Mouse (Mus musculus) lung, adult 2 months (tissue): ENCODE measurements around the gene Dvl2. TPM values are rescaled to one million over a fixed set of nuclear protein-coding genes. Genes with fewer than 3 reads are reported as not detected.

Source experiments
- DNase-seq: peaks from one replicate; pipeline ENCODE4 v3.0.0; 2022
- H3K4me1 ChIP-seq: fragments of 200-500 bp; 2 replicates; pipeline ENCODE4 v1.6.1; 2011; ENCODE audit warnings: low read length; ENCODE audit not compliant: control insufficient read depth, insufficient read depth
- H3K4me3 ChIP-seq: fragments of 200-500 bp; replicated peaks from 2 replicates; pipeline ENCODE3; 2011; ENCODE audit warnings: low read depth, mild to moderate bottlenecking, control low read depth, low read length; ENCODE audit errors: extremely low read depth
- CTCF ChIP-seq: fragments of 200-500 bp; IDR thresholded peaks from 2 replicates; pipeline ENCODE4 v1.5.1; 2011; ENCODE audit warnings: mild to moderate bottlenecking, low read length, control low read depth; ENCODE audit not compliant: insufficient read depth
- POLR2A ChIP-seq: fragments of 200-500 bp; IDR thresholded peaks from 2 replicates; pipeline ENCODE4 v1.6.1; 2011; ENCODE audit warnings: low read depth, mild to moderate bottlenecking, control low read depth, low read length, borderline replicate concordance; ENCODE audit errors: extremely low read depth
- WGBS: fragments of 180-500 bp; shearing (Covaris S2); methylation state at CpG from one replicate; pipeline ENCODE4 v1.1.7; 2018; 5-methylcytosine and 5-hydroxymethylcytosine counted together
- polyA plus RNA-seq: library from polyadenylated mRNA; depleted of rRNA; stranded (reverse); fragments of >200 nt; gene quantifications from 2 replicates; pipeline ENCODE4 v1.2.3, GENCODE M21; 2012

The Dvl2 gene
- polyA plus RNA-seq, 1 experiment: 20.8 TPM

DNA sequence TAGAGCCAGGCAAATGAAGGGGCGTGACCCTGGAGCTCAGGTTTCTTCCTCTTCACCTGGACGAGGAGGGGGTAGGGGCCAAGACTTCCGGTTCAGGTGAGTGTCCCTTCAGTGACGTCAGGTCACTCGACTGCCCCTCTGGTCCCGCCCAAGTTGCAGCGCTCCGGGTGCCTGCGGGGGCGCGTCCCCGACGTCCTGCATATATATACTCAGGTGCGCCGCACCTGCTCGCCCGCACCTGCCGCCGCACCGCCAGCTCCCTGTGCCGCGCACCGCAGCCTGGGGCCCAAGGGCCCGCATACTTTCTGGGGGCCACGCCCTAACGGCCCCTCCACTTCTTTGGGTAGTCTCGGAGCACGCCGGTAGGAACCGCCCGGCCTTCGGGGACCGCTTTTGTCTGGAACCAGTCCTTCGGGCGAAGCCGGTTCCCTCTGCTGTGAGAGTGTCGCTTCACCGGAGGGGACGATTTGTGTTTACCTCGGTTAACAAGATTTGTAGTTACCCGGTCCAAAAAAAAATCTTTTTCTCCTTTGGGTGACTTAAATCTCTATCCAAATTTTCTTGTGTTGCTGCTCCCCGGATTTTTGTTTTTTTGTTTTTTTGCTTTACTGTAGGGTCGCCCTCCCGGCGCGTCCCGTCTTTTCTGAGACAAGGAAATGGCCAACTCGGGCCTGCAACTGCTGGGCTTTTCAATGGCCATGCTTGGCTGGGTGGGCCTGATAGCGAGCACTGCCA lies 35.0 kb upstream of the Dvl2 start:
- DNase-seq: peak; percentile 81
- peaks cover 3% of the 10 kb centered on the region for H3K4me1 ChIP-seq
- H3K4me3 ChIP-seq: peak overlapping the region; percentile 40
- WGBS: 5% methylated on average over 49 of the region's 49 CpGs
- TF ChIP-seq CTCF (no peak), POLR2A (peak; percentile 43; the same call in 1 of the 2 replicates)

DNA sequence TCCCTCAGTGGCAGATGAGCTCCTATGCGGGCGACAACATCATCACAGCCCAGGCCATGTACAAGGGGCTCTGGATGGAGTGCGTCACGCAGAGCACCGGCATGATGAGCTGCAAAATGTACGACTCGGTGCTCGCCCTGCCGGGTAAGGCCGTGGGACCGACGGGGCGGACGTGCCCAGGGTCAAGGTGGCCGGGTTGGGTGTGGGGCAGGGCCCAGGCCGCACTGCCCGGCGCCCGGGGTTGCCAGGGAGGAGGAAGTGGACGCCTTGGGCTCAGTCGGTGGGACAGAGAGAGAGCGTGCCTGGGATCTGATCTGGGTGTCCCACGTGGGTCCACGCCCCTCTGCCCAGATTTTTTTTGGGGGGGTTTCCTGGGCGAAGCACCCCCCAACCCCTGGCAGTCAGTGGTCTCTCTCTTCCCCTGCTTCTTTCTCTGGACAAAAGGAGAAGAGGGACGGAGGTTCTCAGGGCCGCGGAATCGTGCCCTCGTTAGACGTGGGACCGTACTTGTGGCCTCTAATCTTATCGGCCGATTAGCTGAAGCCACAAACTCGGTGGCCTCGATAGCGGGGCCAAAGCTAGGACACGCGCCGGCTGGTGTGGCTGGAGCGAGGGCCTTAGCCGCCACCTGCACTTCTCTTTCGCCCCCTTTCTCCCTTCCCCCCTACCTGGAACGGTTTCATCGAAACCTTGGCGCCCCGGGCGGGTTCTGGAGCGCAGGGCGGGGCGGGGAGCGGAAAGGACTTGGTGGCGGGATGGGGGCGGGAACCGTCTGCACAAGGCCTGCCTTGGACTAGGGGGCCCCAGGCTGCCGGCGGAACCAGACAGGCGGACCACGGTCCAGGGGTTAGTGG lies 34.2 kb upstream of the Dvl2 start:
- H3K4me3 ChIP-seq: peak overlapping the region; percentile 52
- TF ChIP-seq CTCF: no peak
- TF ChIP-seq POLR2A: no peak
- DNase-seq: peak; percentile 50
- WGBS: 4% methylated on average over 59 of the region's 59 CpGs
- peaks cover 3% of the 10 kb centered on the region for H3K4me1 ChIP-seq

DNA sequence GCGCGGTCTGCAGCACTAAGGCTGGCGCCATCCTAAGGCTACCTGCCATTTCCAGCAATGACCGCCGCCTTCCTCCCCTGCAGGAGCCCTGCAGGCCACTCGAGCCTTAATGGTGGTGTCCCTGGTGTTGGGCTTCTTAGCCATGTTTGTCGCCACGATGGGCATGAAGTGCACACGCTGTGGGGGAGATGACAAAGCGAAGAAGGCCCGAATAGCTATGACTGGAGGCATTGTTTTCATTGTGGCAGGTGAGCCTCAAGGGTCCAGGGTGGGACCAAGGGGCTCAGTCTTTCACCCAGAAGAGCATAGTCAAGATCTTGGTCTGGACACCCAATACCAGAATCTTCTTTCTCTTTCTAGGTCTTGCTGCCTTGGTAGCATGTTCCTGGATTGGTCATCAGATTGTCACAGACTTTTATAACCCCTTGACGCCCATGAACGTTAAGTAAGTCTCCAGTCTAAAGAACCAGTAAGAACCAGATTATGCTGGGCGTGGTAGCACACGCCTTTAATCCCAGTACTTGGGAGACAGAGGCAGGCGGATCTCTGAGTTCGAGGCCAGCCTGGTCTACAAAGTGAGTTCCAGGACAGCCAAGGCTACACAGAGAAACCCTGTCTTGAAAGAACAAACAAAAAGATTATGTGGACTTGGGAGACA lies 33.4 kb upstream of the Dvl2 start:
- no peak for DNase-seq
- H3K4me3 ChIP-seq: peak overlapping the region; percentile 52
- H3K4me1 ChIP-seq: peaks cover 3% of the 10 kb centered on the region
- WGBS: 37% methylated on average over 17 of the region's 17 CpGs
- no peak for TF ChIP-seq CTCF
- TF ChIP-seq POLR2A: no peak

DNA sequence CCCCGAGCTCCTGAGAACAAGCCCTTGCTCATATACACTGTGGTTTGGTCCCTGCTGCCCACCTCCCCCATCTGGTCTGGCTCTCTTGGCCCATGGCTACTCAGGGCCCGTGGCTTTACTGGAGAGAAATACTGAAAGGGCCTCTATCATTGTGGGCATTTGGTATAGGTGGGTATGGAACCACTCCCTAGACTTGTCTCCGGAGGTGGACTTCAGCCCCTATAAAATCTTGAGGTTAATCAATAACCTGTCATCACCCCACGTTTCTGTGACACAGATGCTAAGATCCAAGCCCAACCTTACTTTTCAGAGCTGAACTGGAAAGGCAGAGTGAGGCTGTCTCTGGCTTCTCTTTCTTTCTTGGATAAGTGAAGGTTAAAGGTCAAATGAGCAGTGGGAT lies 31.6 kb upstream of the Dvl2 start:
- DNase-seq: no peak
- WGBS: 70% methylated on average over 4 of the region's 4 CpGs
- TF ChIP-seq CTCF (no peak), POLR2A (no peak)
- H3K4me3 ChIP-seq: no peak overlapping the region
- peaks cover 3% of the 10 kb centered on the region for H3K4me1 ChIP-seq

DNA sequence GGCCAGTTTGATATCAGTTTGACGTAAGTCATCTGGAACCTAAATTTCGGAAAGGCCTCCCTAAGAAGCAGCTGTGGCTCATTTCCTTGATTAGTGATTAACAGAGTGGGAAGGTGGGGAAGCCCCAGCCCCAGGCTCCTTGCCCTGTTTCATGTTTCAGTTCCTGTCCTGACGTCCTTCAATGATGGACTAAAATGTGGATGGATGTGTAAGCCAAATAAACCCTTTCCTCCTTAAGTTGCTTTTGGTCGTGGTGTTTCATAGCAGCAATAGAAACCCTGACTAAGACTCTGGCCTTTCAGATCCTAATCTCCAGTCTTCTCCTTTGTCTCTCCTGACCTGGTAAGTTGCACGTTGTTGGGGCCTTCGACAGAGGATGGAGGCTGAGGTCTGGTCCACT lies 30.2 kb upstream of the Dvl2 start:
- no peak for DNase-seq
- no peak overlapping the region for H3K4me3 ChIP-seq
- WGBS: 69% methylated on average over 6 of the region's 6 CpGs
- peaks cover 3% of the 10 kb centered on the region for H3K4me1 ChIP-seq
- TF ChIP-seq POLR2A (no peak), CTCF (no peak)

DNA sequence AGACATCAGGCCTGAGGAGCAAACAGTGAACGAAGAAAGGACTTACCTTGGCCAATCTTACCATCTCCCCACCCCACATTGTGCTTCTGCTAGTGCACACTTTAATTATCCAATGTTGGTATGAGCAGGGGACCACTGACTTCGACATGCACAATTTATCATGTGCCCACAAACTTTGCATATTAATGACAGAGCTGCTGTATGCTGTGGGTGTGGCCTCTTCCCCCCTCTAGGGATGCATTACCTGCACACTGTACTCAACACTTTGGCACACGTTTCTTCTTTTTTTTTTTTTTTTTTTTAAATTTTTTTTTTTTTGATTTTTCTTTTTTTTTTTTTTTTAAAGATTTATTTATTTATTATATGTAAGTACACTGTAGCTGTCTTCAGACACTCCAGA lies 29.6 kb upstream of the Dvl2 start:
- TF ChIP-seq POLR2A (no peak), CTCF (no peak)
- Histone ChIP-seq H3K4me1 (peaks cover 3% of the 10 kb centered on the region), H3K4me3 (no peak overlapping the region)
- no peak for DNase-seq
- 72% methylated on average over 3 of the region's 3 CpGs for WGBS

DNA sequence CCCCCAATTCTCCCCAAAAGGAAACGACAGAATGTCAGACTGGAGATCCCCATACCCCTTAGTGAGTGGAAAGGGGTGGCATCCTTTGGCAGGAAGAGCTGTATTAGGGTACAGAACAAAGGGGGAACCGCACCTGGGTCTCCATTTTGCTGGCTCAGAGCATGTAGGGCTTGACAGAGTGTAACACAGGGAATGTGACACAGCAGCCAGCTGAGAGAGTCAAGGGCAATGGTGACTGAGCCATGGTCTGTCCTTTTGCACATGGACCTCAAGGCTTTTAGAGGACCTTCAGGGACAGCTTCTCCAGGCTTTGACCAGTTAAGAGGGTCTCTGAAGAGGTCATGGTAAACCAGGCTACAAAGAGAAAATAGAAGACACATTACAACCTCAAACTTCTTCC lies 25.5 kb upstream of the Dvl2 start:
- DNase-seq: no peak
- TF ChIP-seq CTCF (no peak), POLR2A (no peak)
- no peak overlapping the region for H3K4me3 ChIP-seq
- 99% methylated on average over 2 of the region's 2 CpGs for whole genome bisulfite sequencing
- no peaks in the 10 kb centered on the region for H3K4me1 ChIP-seq

DNA sequence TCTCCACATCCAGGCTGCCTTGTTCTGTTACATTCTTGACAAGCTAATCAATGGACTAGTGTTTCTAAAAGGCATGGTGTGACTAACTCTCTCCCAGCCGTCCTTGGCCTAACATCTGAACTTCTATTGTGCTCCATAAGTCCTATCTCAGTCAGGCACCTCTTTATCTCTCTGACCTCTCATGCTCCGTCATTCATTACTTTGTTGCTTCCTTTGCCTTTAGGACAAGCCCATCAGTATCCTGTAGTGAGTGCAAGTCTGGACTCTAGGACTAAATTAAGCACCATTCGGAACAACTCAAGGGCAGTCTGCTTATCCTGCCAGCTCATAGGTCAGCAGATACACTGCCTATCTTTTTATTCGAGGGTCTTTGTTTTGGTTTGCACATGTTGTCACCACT lies 24.1 kb upstream of the Dvl2 start:
- TF ChIP-seq CTCF (no peak), POLR2A (no peak)
- DNase-seq: no peak
- Histone ChIP-seq H3K4me3 (no peak overlapping the region), H3K4me1 (no peaks in the 10 kb centered on the region)
- 84% methylated on average over 4 of the region's 4 CpGs for WGBS

DNA sequence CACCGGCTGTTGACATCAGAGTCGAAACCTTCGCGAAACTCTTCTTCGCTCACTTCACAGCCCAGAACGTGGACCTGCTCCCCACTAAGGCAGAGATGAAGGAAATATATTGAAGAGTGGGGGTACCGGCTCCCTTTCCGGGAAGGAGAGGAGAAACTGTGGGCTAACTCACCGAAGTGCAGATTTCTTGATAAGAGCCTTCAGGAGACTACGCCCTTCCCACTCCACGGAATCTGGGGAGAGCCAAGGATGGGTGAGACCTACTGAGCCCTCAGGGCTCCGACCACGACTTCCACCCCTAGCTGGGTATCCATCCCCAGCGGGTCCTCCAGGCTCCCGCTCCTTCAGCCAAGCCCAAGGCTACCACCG lies 20.6 kb upstream of the Dvl2 start:
- Histone ChIP-seq H3K4me3 (peak overlapping the region; percentile 94), H3K4me1 (peaks cover 8% of the 10 kb centered on the region; the same call in 1 of the 2 replicates)
- 2% methylated on average over 16 of the region's 16 CpGs for WGBS
- no peak for DNase-seq
- TF ChIP-seq POLR2A (no peak), CTCF (no peak)
